Mouse (Mus musculus): Measurements from ENCODE around the gene Paqr4.
A peak's percentile ranks its signal among the peaks of the same experiment; 100 is the strongest.

Gene Paqr4

GRCm38 (mm10) chr17:23748631-23749391, 8.1 kb upstream of the Paqr4 start:
- peak; percentile 99 for DNase-seq

- DNase-seq: no peak
Observed at GRCm38 (mm10) chr17:23748026-23748425, 7.4 kb upstream of the Paqr4 start.

- DNase-seq: peak; percentile 83
Observed at GRCm38 (mm10) chr17:23747471-23747870, 6.8 kb upstream of the Paqr4 start.

- no peak for DNase-seq
Observed at GRCm38 (mm10) chr17:23746767-23747166, 6.1 kb upstream of the Paqr4 start.

GRCm38 (mm10) chr17:23746311-23746710, 5.6 kb upstream of the Paqr4 start:
- peak; percentile 93 for DNase-seq

- no peak for DNase-seq
Observed at GRCm38 (mm10) chr17:23745301-23746251, 4.9 kb upstream of the Paqr4 start, which contains the start of gene Kremen2. Kremen2 (minus strand) TSS chr17:23745833.

- DNase-seq: peak; percentile 92
Observed at GRCm38 (mm10) chr17:23744651-23745050, 4.0 kb upstream of the Paqr4 start.

GRCm38 (mm10) chr17:23744076-23744475, 3.4 kb upstream of the Paqr4 start:
- DNase-seq: no peak

- no peak for DNase-seq
Observed at GRCm38 (mm10) chr17:23742941-23743340, 2.3 kb upstream of the Paqr4 start.

GRCm38 (mm10) chr17:23742210-23742793, 1.6 kb upstream of the Paqr4 start:
- DNase-seq: peak; percentile 93

GRCm38 (mm10) chr17:23741359-23742209, 917 bp upstream of the Paqr4 start:
- peak; percentile 91 for DNase-seq

- peak; percentile 100 for DNase-seq
Observed at GRCm38 (mm10) chr17:23740136-23740584, 507 bp downstream of the Paqr4 start.

GRCm38 (mm10) chr17:23739202-23740135, 1.2 kb downstream of the Paqr4 start:
- peak; percentile 95 for DNase-seq

- no peak for DNase-seq
Observed at GRCm38 (mm10) chr17:23738836-23739201, 1.8 kb downstream of the Paqr4 start.

- peak; percentile 93 for DNase-seq
Observed at GRCm38 (mm10) chr17:23737493-23738445, 2.9 kb downstream of the Paqr4 start.

GRCm38 (mm10) chr17:23734341-23734740, 6.3 kb downstream of the Paqr4 start:
- no peak for DNase-seq

- no peak for DNase-seq
Observed at GRCm38 (mm10) chr17:23730441-23730840, 10.2 kb downstream of the Paqr4 start.

- DNase-seq: peak; percentile 99
Observed at GRCm38 (mm10) chr17:23726758-23727142, 13.9 kb downstream of the Paqr4 start.

- DNase-seq: peak; percentile 100
Observed at GRCm38 (mm10) chr17:23725999-23726757, 14.5 kb downstream of the Paqr4 start, which contains the start of gene Pkmyt1. Pkmyt1 (plus strand) TSS chr17:23726336.
